Mouse (Mus musculus): Measurements from ENCODE around the gene Rab5b. TPM values are rescaled to one million over a fixed set of nuclear protein-coding genes. Genes with fewer than 3 reads are reported as not detected.
"Not testable (repeated sequence)": the region's sequence is repeated elsewhere in the genome, so short reads cannot be mapped to it uniquely, and the experiment has no call there.

Gene Rab5b
- polyA plus RNA-seq, 1 experiment = 86.1 TPM

DNA sequence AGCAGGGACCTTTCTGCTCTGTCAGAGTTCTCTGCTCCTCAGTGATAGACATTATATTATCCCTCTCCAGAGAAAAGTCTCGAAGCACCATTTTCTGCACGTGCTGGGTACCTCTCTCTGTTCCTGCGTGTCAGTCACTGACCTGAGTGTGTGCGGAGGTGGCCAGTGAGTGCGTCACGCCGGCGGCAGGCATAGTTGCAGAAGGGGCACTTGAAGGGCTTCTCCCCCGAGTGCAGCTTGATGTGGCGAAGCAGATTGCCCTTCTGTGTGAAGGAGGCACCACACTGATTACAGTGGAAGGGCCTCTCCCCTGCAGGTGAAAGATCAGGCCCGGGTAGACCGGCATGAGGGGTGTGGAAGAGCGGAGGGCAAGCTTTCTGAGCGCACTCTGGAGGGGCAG lies 56.1 kb downstream of the Rab5b start:
- H3K36me3 ChIP-seq (ENCODE audit: control insufficient read depth, insufficient read depth, low read length) = no peaks in the 10 kb centered on the region
- no peak for DNase-seq
- 93% methylated on average over 14 of the region's 14 CpGs for WGBS
- H3K27me3 ChIP-seq (ENCODE audit: control insufficient read depth, insufficient read depth, low read length) = no peaks in the 10 kb centered on the region
- no peak for TF ChIP-seq CTCF (IDR thresholded peaks at IDR 0.05; ENCODE audit: borderline replicate concordance, control insufficient read depth, extremely low read depth, insufficient read depth, low read length, poor library complexity)
- no peak for TF ChIP-seq POLR2A (IDR thresholded peaks at IDR 0.05; ENCODE audit: control insufficient read depth, extremely low read depth, insufficient read depth, low read length, poor library complexity)
- no peak overlapping the region for H3K27ac ChIP-seq (ENCODE audit: control insufficient read depth, insufficient read depth, low read length)
- peaks cover 17% of the 10 kb centered on the region for H3K4me1 ChIP-seq (replicated peaks; ENCODE audit: control insufficient read depth, insufficient read depth, low read length)
- H3K4me3 ChIP-seq (ENCODE audit: control insufficient read depth, insufficient read depth, low read length) = no peak overlapping the region

- DNase-seq = peak; percentile 79
- H3K36me3 ChIP-seq (ENCODE audit: control insufficient read depth, insufficient read depth, low read length) = no peaks in the 10 kb centered on the region
- no peaks in the 10 kb centered on the region for H3K27me3 ChIP-seq (ENCODE audit: control insufficient read depth, insufficient read depth, low read length)
- H3K27ac ChIP-seq (ENCODE audit: control insufficient read depth, insufficient read depth, low read length) = peak overlapping the region; percentile 86
- WGBS = 2% methylated on average over 11 of the region's 11 CpGs
- peak overlapping the region; percentile 31 for H3K4me3 ChIP-seq (ENCODE audit: control insufficient read depth, insufficient read depth, low read length)
- TF ChIP-seq CTCF (IDR thresholded peaks at IDR 0.05; ENCODE audit: borderline replicate concordance, control insufficient read depth, extremely low read depth, insufficient read depth, low read length, poor library complexity) = no peak
- peak; percentile 68 for TF ChIP-seq POLR2A (IDR thresholded peaks at IDR 0.05; ENCODE audit: control insufficient read depth, extremely low read depth, insufficient read depth, low read length, poor library complexity)
- peaks cover 16% of the 10 kb centered on the region for H3K4me1 ChIP-seq (replicated peaks; ENCODE audit: control insufficient read depth, insufficient read depth, low read length)
Observed at GRCm38 (mm10) chr10:128637011-128637410, 59.1 kb downstream of the Rab5b start.

GRCm38 (mm10) chr10:128636561-128636960 lies 59.5 kb downstream of the Rab5b start:
- WGBS = 17% methylated on average over 6 of the region's 6 CpGs
- DNase-seq = peak; percentile 51
- Histone ChIP-seq H3K4me1 (replicated peaks; ENCODE audit: control insufficient read depth, insufficient read depth, low read length) (peaks cover 20% of the 10 kb centered on the region), H3K36me3 (ENCODE audit: control insufficient read depth, insufficient read depth, low read length) (no peaks in the 10 kb centered on the region), H3K27me3 (ENCODE audit: control insufficient read depth, insufficient read depth, low read length) (no peaks in the 10 kb centered on the region), H3K27ac (ENCODE audit: control insufficient read depth, insufficient read depth, low read length) (peak overlapping the region; percentile 86), H3K4me3 (ENCODE audit: control insufficient read depth, insufficient read depth, low read length) (peak overlapping the region; percentile 31)
- TF ChIP-seq CTCF (IDR thresholded peaks at IDR 0.05; ENCODE audit: borderline replicate concordance, control insufficient read depth, extremely low read depth, insufficient read depth, low read length, poor library complexity) (no peak), POLR2A (IDR thresholded peaks at IDR 0.05; ENCODE audit: control insufficient read depth, extremely low read depth, insufficient read depth, low read length, poor library complexity) (no peak)

DNA sequence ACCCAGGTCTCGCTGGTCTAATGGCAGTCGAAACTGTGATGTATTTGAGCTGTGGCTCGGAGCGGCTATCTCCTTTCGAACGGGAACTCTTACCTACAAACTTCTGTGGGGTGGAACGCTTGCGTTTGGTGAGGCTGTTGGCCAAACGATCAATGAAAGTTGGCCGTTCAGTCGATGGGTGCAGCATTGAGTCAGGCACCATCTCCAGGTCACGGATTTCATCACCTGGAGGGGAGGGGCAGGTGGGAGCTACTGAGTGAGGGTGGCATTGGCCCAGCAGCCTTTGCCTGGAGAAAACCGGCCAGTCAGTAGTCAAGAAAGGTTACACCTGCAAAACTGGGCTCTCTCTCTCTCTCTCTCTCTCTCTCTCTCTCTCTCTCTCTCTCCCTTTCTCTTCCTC lies 60.4 kb downstream of the Rab5b start:
- Histone ChIP-seq H3K27ac (ENCODE audit: control insufficient read depth, insufficient read depth, low read length) (peak overlapping the region; percentile 20; the same call in 1 of the 2 replicates), H3K36me3 (ENCODE audit: control insufficient read depth, insufficient read depth, low read length) (no peaks in the 10 kb centered on the region), H3K27me3 (ENCODE audit: control insufficient read depth, insufficient read depth, low read length) (no peaks in the 10 kb centered on the region), H3K4me3 (ENCODE audit: control insufficient read depth, insufficient read depth, low read length) (no peak overlapping the region), H3K4me1 (replicated peaks; ENCODE audit: control insufficient read depth, insufficient read depth, low read length) (peaks cover 21% of the 10 kb centered on the region)
- DNase-seq = no peak
- TF ChIP-seq POLR2A (IDR thresholded peaks at IDR 0.05; ENCODE audit: control insufficient read depth, extremely low read depth, insufficient read depth, low read length, poor library complexity) (no peak), CTCF (IDR thresholded peaks at IDR 0.05; ENCODE audit: borderline replicate concordance, control insufficient read depth, extremely low read depth, insufficient read depth, low read length, poor library complexity) (no peak)
- WGBS = 95% methylated on average over 13 of the region's 13 CpGs

DNA sequence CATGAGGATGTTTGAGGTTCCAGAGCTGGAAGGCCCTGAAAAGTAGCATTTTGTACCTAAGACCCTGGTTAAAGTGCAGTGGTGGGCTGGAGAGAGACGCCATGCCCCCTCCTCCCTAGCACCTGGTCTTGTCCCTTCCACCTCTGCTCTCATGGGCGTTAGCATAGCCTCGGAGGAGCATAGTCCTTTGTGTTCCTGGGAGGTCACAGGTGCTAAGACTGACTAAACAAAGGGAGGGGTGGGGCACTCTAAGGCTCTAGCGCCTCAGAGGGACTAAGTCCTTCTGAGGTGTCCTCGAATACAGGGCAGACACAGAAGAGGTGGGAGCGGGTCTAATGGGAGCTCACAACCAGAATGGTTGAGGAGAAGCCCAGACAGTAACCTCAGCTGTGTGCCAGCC lies 64.5 kb downstream of the Rab5b start:
- Histone ChIP-seq H3K4me1 (replicated peaks; ENCODE audit: control insufficient read depth, insufficient read depth, low read length) (peaks cover 13% of the 10 kb centered on the region), H3K4me3 (ENCODE audit: control insufficient read depth, insufficient read depth, low read length) (no peak overlapping the region), H3K27me3 (ENCODE audit: control insufficient read depth, insufficient read depth, low read length) (no peaks in the 10 kb centered on the region), H3K27ac (ENCODE audit: control insufficient read depth, insufficient read depth, low read length) (no peak overlapping the region), H3K36me3 (ENCODE audit: control insufficient read depth, insufficient read depth, low read length) (no peaks in the 10 kb centered on the region)
- no peak for TF ChIP-seq POLR2A (IDR thresholded peaks at IDR 0.05; ENCODE audit: control insufficient read depth, extremely low read depth, insufficient read depth, low read length, poor library complexity)
- TF ChIP-seq CTCF (IDR thresholded peaks at IDR 0.05; ENCODE audit: borderline replicate concordance, control insufficient read depth, extremely low read depth, insufficient read depth, low read length, poor library complexity) = no peak
- DNase-seq = no peak
- WGBS = 53% methylated on average over 6 of the region's 6 CpGs

- not testable (repeated sequence) for H3K4me1 ChIP-seq (replicated peaks; ENCODE audit: control insufficient read depth, insufficient read depth, low read length); H3K27me3 ChIP-seq (ENCODE audit: control insufficient read depth, insufficient read depth, low read length); H3K4me3 ChIP-seq (ENCODE audit: control insufficient read depth, insufficient read depth, low read length); H3K27ac ChIP-seq (ENCODE audit: control insufficient read depth, insufficient read depth, low read length); H3K36me3 ChIP-seq (ENCODE audit: control insufficient read depth, insufficient read depth, low read length); DNase-seq
- WGBS = 90% methylated on average over 5 of the region's 5 CpGs
Observed at GRCm38 (mm10) chr10:128630306-128630705, 65.8 kb downstream of the Rab5b start.

- Histone ChIP-seq H3K27ac (ENCODE audit: control insufficient read depth, insufficient read depth, low read length) (no peak overlapping the region), H3K36me3 (ENCODE audit: control insufficient read depth, insufficient read depth, low read length) (peaks cover 3% of the 10 kb centered on the region; the same call in 1 of the 2 replicates), H3K4me3 (ENCODE audit: control insufficient read depth, insufficient read depth, low read length) (no peak overlapping the region), H3K4me1 (replicated peaks; ENCODE audit: control insufficient read depth, insufficient read depth, low read length) (peaks cover 12% of the 10 kb centered on the region), H3K27me3 (ENCODE audit: control insufficient read depth, insufficient read depth, low read length) (no peaks in the 10 kb centered on the region)
- TF ChIP-seq POLR2A (IDR thresholded peaks at IDR 0.05; ENCODE audit: control insufficient read depth, extremely low read depth, insufficient read depth, low read length, poor library complexity) (no peak), CTCF (IDR thresholded peaks at IDR 0.05; ENCODE audit: borderline replicate concordance, control insufficient read depth, extremely low read depth, insufficient read depth, low read length, poor library complexity) (no peak)
- 96% methylated on average over 2 of the region's 2 CpGs for WGBS
- no peak for DNase-seq
Observed at GRCm38 (mm10) chr10:128629746-128630145, 66.3 kb downstream of the Rab5b start.

All from thymus, adult 2 months (tissue).